Mouse (Mus musculus) forebrain, embryonic 11.5 days (tissue): Measurements from ENCODE around the gene Acta1. TPM values are rescaled to one million over a fixed set of nuclear protein-coding genes. Genes with fewer than 3 reads are reported as not detected.

Experiments used
- ATAC-seq: fragments of 200-750 bp; cut with Nextera tagmentation; replicated peaks from 2 replicates; pipeline ENCODE4 v1.8.0; 2017; ENCODE audit warnings: moderate TSS enrichment; ENCODE audit not compliant: low FRiP score
- DNase-seq: peaks from one replicate; pipeline ENCODE4 v3.0.0-alpha.2; 2017; ENCODE audit warnings: low spot score
- H3K27ac ChIP-seq: fragments of 300-500 bp; sonication (generic); 2 replicates; pipeline ENCODE4 v1.5.1; 2014; ENCODE audit warnings: low read depth, low read length
- H3K27me3 ChIP-seq: fragments of 300-500 bp; sonication (generic); 2 replicates; pipeline ENCODE4 v1.6.1; 2014; ENCODE audit warnings: mild to moderate bottlenecking, low read length, mixed read lengths; ENCODE audit not compliant: control insufficient read depth, insufficient read depth
- H3K36me3 ChIP-seq: fragments of 300-500 bp; sonication (generic); 2 replicates; pipeline ENCODE4 v1.6.1; 2014; ENCODE audit warnings: mild to moderate bottlenecking, low read length, moderate library complexity, mixed read lengths; ENCODE audit not compliant: control insufficient read depth, insufficient read depth
- H3K4me1 ChIP-seq: fragments of 300-500 bp; sonication (generic); replicated peaks from 2 replicates; pipeline ENCODE4 v1.6.1; 2014; ENCODE audit warnings: low read length, mixed read lengths; ENCODE audit not compliant: control insufficient read depth, insufficient read depth
- H3K4me2 ChIP-seq: fragments of 300-500 bp; sonication (generic); 2 replicates; pipeline ENCODE4 v1.6.1; 2014; ENCODE audit warnings: low read depth, mild to moderate bottlenecking, low read length, moderate library complexity, mixed read lengths; ENCODE audit not compliant: severe bottlenecking
- H3K4me3 ChIP-seq: fragments of 300-500 bp; sonication (generic); 2 replicates; pipeline ENCODE4 v1.5.1; 2014; ENCODE audit warnings: low read depth, low read length
- H3K9ac ChIP-seq: fragments of 300-500 bp; sonication (generic); 2 replicates; pipeline ENCODE4 v1.6.1; 2014; ENCODE audit warnings: low read length
- H3K9me3 ChIP-seq: fragments of 300-500 bp; sonication (generic); 2 replicates; pipeline ENCODE4 v1.6.1; 2016; ENCODE audit warnings: low read length, mixed read lengths; ENCODE audit not compliant: control insufficient read depth
- WGBS: fragments of 180-500 bp; shearing (Covaris S2); extraction: QIAGEN DNeasy Blood & Tissue Kit; methylation state at CpG from one replicate; pipeline ENCODE4 v1.1.7; 2014; 5-methylcytosine and 5-hydroxymethylcytosine counted together
- polyA plus RNA-seq: library from polyadenylated mRNA; unstranded; fragments of >200 nt; fragmentation: Nextera tagmentation; extraction: Ambion mirVana; gene quantifications from 2 replicates; pipeline ENCODE4 v1.2.1, GENCODE M21; 2014

Gene Acta1
- polyA plus RNA-seq, 1 experiment from 2014 or later, result 0.68 TPM

DNA sequence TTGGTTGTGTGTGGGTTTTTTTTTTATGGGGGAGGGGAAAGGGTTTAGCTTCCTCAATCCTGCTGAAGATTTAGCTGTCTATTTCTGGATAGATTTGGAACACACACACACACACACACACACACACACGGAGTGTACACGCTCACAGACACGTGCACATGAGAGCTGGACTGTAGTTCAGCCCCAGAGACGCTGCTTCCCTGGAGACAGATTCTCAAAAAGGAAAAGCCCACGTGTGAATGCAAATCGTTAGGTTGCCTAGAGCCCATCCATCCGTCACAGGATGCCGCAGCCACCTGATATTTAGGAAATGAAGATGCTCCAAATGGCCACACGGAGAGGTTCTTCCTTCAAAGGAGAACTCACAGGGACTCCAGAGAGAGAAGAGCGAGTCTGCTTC is 14.3 kb downstream of the Acta1 start:
- WGBS, result 73% methylated on average over 10 of the region's 10 CpGs
- ATAC-seq (no peak), DNase-seq (no peak)
- no peak overlapping the region for H3K9ac ChIP-seq
- no peak overlapping the region for H3K4me2 ChIP-seq
- H3K36me3 ChIP-seq, result no peaks in the 10 kb centered on the region
- no peaks in the 10 kb centered on the region for H3K4me1 ChIP-seq
- no peaks in the 10 kb centered on the region for H3K9me3 ChIP-seq
- no peak overlapping the region for H3K27ac ChIP-seq
- no peaks in the 10 kb centered on the region for H3K27me3 ChIP-seq
- H3K4me3 ChIP-seq, result no peak overlapping the region

DNA sequence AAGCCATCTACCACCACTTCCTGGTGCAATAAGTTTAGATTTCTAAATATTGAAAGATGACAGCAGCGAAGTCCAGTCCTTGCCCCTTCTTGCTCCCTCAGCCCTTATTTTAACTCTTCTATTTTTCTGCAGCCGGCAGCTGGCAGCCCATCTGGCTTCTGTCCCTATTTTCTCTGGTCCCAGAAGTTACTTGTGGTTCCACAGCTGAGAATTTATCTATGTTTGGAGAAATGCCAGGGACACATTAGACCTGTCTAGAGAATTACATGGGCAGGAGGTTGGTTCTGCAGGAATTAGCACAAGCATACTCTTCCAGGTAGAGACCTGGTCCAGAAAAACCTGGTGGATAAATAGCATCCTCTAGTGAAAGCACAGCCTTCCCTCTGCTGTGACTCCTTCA is 16.7 kb downstream of the Acta1 start:
- no peaks in the 10 kb centered on the region for H3K27me3 ChIP-seq
- 85% methylated on average over 2 of the region's 2 CpGs for WGBS

DNA sequence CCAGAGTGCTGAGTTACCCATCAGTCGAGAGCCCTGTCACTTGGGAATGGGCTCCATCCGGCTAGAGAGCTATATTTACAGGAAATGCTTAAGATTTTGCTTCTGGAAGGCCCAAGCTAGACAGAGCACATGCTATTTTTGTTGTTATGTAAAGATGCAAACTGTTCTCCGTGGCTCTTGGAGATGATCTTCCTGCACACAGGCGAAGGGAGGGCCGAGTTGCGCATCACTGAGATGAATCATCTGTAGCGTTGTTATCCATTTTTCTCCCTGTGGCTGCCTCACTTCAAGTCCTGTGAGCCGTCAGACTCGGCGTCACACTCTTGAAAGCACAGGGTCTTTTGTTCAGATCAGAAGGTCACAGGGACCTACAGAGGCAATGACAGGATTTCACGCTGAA is 20.2 kb downstream of the Acta1 start:
- H3K9me3 ChIP-seq, result no peaks in the 10 kb centered on the region
- no peaks in the 10 kb centered on the region for H3K27me3 ChIP-seq
- 85% methylated on average over 11 of the region's 11 CpGs for WGBS
- no peaks in the 10 kb centered on the region for H3K36me3 ChIP-seq
- no peak overlapping the region for H3K4me3 ChIP-seq
- no peak overlapping the region for H3K27ac ChIP-seq
- ATAC-seq (no peak), DNase-seq (no peak)
- H3K4me2 ChIP-seq, result no peak overlapping the region
- no peaks in the 10 kb centered on the region for H3K4me1 ChIP-seq
- no peak overlapping the region for H3K9ac ChIP-seq

More for the DNA sequence above, 16.7 kb downstream of the Acta1 start:
- Histone ChIP-seq H3K4me1 (no peaks in the 10 kb centered on the region), H3K9ac (no peak overlapping the region), H3K9me3 (no peaks in the 10 kb centered on the region), H3K27ac (no peak overlapping the region), H3K4me2 (no peak overlapping the region), H3K4me3 (no peak overlapping the region), H3K36me3 (no peaks in the 10 kb centered on the region)
- no peak for ATAC-seq
- no peak for DNase-seq

DNA sequence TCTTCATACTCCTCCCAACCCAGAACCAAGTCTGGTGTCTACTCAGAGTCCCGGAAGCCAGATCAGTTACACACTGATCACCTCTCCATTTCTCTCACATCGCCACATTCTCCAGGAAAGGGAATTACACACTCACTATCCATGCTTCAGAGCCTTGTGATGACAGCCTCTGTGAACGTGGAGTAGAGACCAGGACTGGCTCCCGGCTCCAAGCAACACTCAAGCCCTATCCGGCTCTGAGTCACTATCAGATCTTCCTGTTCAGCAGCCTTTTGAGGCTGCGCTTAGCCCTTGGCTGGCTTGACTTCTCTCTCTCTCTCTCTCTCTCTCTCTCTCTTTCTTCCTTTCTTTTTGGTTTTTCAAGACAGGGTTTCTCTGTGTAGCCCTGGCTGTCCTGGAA is 21.2 kb downstream of the Acta1 start:
- no peak overlapping the region for H3K4me3 ChIP-seq
- no peaks in the 10 kb centered on the region for H3K36me3 ChIP-seq
- 86% methylated on average over 6 of the region's 6 CpGs for WGBS
- no peaks in the 10 kb centered on the region for H3K9me3 ChIP-seq
- no peaks in the 10 kb centered on the region for H3K4me1 ChIP-seq
- H3K9ac ChIP-seq, result no peak overlapping the region
- no peak overlapping the region for H3K4me2 ChIP-seq
- ATAC-seq (no peak), DNase-seq (no peak)
- H3K27me3 ChIP-seq, result no peaks in the 10 kb centered on the region
- H3K27ac ChIP-seq, result no peak overlapping the region

DNA sequence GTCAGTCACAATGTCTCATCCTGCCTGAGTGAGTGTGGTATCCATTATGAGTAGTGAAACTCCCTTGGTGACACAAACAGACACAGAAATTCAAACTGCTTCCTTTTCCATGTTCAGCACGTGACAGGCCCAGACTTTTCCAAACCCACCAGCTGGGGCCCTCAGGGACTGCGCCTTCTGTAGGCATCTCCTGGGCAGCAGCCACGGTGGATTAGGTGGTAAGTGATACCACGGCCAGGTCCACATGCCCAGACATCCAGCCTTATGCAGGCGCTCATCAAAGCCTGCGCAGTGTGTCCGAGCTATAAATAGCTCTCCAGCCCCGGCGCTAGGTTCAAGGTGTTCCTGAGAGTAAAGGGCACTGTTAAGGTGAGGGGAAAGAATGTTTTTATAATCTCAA is 22.5 kb downstream of the Acta1 start:
- no peaks in the 10 kb centered on the region for H3K36me3 ChIP-seq
- no peaks in the 10 kb centered on the region for H3K9me3 ChIP-seq
- WGBS, result 81% methylated on average over 9 of the region's 9 CpGs

DNA sequence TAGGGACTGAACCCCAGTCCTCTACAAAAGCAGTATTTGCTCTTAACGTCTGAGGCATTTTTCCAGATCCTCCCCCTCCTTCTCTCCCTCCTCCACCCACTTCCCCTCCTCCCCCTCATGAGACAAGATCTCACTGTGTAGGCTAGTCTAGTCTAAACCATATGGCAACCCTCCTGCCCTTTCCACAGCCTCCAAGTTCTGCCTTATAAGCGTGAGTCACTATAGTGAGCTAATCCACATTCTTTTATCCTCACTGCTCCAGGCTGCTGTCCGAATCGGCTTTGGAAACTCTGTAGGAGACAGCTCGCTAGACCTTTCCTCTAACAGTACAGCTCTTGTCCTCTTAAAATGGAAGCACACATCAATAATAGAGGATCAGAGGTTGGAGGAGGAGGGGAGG is 27.6 kb downstream of the Acta1 start:
- ATAC-seq (no peak), DNase-seq (no peak)
- Histone ChIP-seq H3K36me3 (no peaks in the 10 kb centered on the region), H3K4me1 (0 out of 2 replicates have a peak, but pooled peaks cover 2% of the 10 kb centered on the region), H3K27me3 (no peaks in the 10 kb centered on the region), H3K4me3 (no peak overlapping the region), H3K27ac (no peak overlapping the region), H3K9me3 (no peaks in the 10 kb centered on the region), H3K4me2 (no peak overlapping the region), H3K9ac (no peak overlapping the region)
- 21% methylated on average over 5 of the region's 5 CpGs for WGBS

More for the DNA sequence above, 22.5 kb downstream of the Acta1 start:
- DNase-seq (no peak), ATAC-seq (no peak)
- Histone ChIP-seq H3K4me1 (no peaks in the 10 kb centered on the region), H3K27ac (no peak overlapping the region), H3K9ac (no peak overlapping the region), H3K4me2 (no peak overlapping the region), H3K27me3 (no peaks in the 10 kb centered on the region), H3K4me3 (no peak overlapping the region)

DNA sequence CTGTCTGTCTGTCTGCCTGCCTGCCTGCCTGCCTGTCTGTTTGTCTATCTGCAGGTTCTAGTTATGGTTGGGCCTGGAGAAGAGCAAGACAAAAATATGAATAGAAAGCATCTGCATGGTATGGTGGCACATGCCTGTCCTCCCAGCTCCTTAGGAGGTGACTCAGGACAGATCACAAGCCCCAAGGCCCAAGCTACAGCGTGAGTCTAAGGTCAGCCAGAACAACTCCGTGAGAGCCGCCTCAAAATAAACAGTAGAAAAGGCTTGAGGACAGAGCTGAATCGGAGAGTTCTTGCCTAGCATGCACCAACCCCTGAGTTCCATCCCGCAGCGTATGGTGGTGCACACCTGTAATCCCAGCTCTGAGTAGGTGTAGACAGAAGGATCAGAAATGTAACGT is 28.8 kb downstream of the Acta1 start:
- WGBS, result 89% methylated on average over 7 of the region's 7 CpGs

DNA sequence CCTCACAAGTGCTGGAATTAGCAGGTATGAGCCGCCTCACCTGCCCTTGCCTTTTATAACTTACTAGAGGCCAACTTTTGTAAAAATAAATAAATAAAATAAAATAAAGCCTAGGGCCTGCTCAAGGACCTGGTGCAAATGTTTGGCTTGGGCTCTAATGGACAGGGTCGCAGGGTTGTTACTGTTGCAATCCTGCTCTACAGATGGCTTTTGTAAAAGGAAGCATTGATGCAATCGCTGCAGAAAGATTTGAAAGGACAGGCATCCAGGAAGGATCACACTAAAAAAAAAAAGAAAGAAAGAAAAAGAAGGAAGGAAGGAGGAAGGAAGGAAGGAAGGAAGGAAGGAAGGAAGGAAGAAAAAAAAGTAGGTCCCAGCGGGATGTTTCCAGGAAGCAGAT is 34.2 kb downstream of the Acta1 start:
- no peak for ATAC-seq
- DNase-seq, result no peak
- Histone ChIP-seq H3K36me3 (no peaks in the 10 kb centered on the region), H3K9me3 (no peaks in the 10 kb centered on the region; the same call in 1 of the 2 replicates), H3K27ac (no peak overlapping the region), H3K4me3 (no peak overlapping the region), H3K4me2 (no peak overlapping the region), H3K4me1 (peaks cover 9% of the 10 kb centered on the region; the same call in 1 of the 2 replicates), H3K27me3 (peaks cover 5% of the 10 kb centered on the region; the same call in 1 of the 2 replicates), H3K9ac (no peak overlapping the region)
- WGBS, result 81% methylated on average over 4 of the region's 4 CpGs

More for the DNA sequence above, 28.8 kb downstream of the Acta1 start:
- ATAC-seq, result no peak
- Histone ChIP-seq H3K36me3 (no peaks in the 10 kb centered on the region), H3K27ac (no peak overlapping the region), H3K27me3 (peaks cover 3% of the 10 kb centered on the region; the same call in 1 of the 2 replicates), H3K9me3 (no peaks in the 10 kb centered on the region), H3K9ac (no peak overlapping the region), H3K4me1 (0 out of 2 replicates have a peak, but pooled peaks cover 2% of the 10 kb centered on the region), H3K4me2 (no peak overlapping the region), H3K4me3 (no peak overlapping the region)
- DNase-seq, result no peak

DNA sequence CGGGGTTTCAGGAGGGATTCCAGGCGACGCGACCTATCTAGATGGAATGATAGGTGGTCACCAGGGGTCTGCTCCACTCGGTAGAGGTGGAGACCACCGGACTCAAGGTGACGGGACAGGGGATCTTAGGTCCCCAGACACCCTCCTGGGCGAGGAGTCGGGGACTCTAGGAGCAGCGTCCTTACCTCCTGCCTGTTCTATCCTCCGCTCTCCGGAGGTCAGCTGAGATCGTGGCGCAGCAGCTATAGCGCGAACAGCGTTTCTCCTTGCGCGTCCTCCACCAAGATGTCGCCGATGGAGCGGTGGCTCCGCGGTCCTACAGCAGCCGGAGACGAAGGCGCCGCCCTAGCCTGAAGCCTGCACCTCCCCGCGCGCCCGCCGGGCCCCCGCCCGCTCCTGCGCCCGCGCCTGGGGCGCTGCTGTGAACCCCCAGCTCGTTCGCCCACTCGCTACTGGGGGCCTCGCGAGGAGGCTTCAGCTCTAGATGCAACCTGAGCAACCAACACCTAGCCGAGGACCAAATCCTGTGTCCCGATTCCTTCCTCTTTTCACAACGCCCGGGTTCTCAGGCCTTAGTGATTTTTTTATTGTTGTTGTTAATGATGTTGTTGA is 34.8 kb downstream of the Acta1 start, which contains the start of gene Ccsap:
Gene Ccsap, minus strand, starts transcription at position 562 of the 612 bp plus-strand sequence.
- no peak for ATAC-seq
- WGBS, result 1% methylated on average over 45 of the region's 48 CpGs
- H3K27ac ChIP-seq, result 0 out of 2 replicates have a peak within 1 kb of the TSS, but pooled peaks have one; percentile 1

More for the DNA sequence above, 34.8 kb downstream of the Acta1 start, which contains the start of gene Ccsap:
- H3K4me1 ChIP-seq, result peaks cover 9% of the 10 kb centered on the region; the same call in 1 of the 2 replicates
- H3K9me3 ChIP-seq, result no peaks in the 10 kb centered on the region; the same call in 1 of the 2 replicates
- peak within 1 kb of the TSS; percentile 61 for H3K9ac ChIP-seq
- DNase-seq, result peak; percentile 76
- peaks cover 5% of the 10 kb centered on the region; the same call in 1 of the 2 replicates for H3K27me3 ChIP-seq
- H3K4me3 ChIP-seq, result peak within 1 kb of the TSS; percentile 67
- no peaks in the 10 kb centered on the region for H3K36me3 ChIP-seq
- peak within 1 kb of the TSS; percentile 64 for H3K4me2 ChIP-seq
